Mouse (Mus musculus) liver (tissue): ENCODE data around the gene Zbtb49.

Experiments used
- DNase-seq: peaks from one replicate; pipeline ENCODE4 v3.0.0-alpha.2; 2020; ENCODE audit warnings: mixed read lengths

Zbtb49 gene

DNA sequence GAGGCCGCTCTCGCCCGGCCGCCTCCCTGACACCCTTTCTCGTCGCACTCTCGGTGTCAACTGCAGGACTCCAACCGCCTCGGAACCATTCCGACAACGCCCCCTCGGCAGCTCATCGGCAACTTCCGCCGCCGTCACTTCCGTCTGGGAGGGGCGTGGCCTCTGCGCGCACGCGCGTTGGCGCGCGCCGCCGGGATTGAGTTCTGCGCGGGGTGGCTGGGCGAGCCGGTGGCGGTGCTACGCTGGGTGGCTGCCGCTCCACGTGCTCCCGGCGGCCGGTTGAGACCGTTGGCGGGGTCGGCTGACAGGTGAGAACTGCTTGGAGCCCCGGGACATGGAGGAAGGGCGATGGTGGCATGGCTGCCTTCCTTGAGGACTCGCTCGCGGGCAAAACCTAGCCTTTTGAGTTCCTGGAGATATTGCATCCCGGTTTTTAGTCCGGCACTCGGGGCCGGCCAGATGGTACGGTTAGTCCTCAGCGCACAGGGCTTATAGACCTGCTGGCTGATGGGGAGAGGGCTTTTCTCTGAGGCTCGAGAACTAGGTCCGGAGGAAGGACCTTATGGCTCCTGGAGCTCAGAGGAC lies at the start of gene Zbtb49, which contains the start of gene Lyar:
Gene Zbtb49, minus strand, starts transcription at position 130 of the 585 bp plus-strand sequence.
Gene Lyar, plus strand, starts transcription at position 143 of the 585 bp plus-strand sequence.
- peak; percentile 94 for DNase-seq

DNA sequence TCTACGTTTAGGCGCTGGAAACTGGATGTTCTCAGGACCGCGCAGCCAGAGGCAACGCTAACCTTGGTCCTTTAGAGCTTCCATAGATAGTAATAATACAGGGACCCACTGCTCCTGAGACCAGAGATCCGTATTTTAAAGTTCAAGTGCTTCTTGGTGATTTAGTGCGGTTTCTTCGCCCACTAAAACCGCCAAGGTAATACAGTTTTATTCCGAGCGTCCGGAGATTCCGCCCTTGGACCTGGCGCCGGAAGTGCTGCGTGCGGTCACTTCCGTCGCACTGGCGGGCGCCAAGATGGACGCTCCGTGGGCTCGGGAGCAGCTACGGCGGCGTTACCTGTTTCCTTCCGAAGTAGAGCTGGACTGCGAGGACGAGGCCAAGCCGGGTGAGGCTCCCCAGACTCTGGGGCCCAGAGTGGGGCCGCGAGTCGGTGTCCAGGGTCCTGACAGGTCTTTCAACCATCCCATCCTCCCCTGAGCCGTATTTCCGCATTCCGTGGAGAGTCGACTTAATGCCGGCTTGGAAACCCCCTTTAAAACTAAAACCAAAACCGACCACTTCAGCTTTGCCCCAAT lies 39.9 kb upstream of the Zbtb49 start, which contains the start of gene Tmem128:
Gene Tmem128, plus strand, starts transcription at position 79 of the 576 bp plus-strand sequence.
- DNase-seq, result peak; percentile 71

DNA sequence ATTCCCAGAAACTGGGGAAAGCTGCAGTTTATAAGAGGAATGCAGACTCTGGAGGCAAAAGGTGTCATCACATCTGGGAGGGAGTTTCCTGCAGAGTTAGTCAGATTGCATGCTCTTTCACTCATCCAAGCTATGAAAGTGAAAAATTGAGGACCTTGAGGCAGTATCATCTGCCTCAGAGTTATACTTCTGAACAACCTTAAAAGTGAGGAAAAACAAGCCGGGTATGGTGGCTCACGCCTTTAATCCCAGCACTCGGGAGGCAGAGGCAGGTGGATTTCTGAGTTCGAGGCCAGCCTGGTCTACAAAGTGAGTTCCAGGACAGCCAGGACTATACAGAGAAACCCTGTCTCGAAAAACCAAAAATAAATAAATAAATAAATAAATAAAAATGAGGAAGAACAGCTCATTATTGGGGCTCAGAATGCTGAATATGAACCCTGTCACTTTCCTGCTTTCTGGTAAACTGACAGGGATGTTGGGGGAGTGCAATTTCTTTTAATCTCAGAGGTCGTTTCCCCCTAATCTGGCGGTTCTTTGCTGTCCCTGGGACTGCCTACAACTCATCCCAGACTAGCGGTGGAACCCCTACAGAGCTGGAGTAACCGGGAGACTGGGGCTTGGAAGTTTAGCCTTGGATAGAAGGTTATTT lies 39.3 kb upstream of the Zbtb49 start:
- no peak for DNase-seq

DNA sequence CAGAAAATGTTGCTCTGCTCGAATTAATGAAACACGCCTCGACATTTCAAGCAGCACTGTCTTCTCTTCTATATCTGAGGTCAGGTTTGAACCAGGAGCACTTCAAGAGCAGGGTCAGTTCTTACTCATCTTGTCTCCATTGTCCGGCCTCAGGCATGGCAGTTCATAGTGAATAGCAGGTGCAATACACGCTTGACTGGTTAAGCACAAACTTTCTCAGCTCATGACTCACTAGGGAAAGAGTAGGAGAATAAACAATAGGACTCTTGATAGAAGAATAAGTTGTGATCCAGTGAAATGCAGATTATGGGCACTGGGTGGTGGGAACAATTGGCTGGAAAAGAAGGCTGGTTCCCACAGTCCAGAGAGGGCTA lies 38.5 kb upstream of the Zbtb49 start:
- no peak for DNase-seq

DNA sequence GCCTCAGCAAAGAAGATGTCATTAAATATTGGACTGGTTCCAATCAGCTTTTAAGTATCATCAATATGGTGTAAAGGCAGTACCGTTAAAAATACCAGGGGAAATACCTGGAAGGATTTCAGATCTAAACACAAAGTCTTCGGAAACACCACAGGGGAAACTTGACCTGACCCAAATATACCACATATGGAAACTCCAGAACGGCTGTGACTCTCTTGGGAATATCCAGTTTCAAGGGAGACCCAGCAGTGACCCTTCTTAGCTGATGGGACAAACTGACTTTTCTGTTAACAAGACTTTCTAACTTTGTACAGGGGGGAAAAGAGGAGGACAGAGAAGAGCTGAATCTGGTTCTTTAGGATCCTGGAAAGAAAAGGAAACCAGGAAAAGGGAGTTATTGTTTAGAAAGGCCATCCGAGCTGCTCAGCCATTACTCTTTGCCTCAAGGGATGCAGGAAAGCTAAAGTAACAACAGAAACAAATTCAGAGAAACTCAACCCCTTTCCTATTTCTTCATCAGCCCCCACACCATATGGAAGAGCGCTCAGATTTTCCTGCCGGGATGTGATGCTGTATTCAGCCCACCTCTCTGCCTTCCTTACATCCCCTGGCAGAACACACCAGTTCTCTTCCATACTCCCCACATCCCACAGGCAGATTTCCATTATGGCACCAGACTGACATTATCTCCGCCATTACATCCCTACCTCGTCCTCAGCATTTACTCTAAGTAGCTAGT lies 37.9 kb upstream of the Zbtb49 start:
- DNase-seq, result no peak

DNA sequence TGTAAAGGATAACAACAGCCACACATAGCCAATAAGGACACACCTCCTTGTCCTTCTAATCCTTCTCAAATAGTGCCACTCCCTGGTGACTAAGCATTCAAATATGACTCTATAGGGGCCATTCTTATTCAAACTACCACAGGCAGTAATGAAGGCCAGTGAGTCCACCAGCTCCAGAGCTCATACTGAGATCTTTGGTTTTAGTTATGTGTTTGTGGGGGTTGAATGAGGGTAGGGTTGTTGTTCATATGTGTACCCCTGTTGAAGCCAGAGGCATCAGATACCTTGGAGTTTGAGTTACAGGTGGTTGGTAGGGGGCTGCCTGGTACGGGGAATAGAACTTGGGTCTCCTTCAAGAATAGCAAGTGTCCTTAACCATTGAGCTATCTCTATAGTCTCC lies 36.3 kb upstream of the Zbtb49 start:
- no peak for DNase-seq

DNA sequence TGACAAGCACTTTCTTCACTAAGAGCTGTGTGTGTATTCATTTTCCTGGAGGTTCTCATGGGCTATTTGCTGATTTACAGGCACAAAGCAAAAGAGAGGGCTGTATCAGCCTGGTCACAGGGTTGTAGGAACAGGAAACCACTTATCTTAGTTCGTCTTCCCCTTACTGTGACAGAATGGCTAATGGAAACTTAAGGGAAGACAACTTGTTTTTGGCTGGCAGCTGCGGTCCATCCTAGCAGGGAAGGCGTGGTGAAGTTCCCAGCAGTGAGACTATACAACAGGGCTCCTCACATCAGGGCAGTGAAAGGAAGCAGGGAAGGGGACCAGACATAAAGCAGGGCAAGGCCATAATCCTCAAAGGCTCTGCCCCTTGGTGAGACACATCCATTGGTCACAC lies 35.4 kb upstream of the Zbtb49 start:
- DNase-seq, result no peak

DNA sequence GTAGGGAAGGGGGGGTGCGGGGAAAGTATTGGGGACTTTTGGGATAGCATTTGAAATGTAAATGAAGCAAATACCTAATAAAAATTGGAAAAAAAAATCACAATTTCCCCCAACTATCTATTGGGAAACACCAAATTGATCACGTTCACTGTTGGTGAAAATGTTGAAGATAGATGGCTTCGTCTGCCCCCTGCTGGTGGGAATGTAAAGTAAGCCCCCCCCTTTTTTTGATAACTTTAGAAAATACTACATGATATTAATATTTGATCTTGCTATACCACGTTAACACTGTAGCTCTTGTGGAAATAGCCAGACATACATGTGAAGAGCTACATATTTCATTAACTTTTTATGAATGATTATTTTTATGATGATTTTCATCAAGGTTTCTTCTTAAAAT lies 34.9 kb upstream of the Zbtb49 start:
- no peak for DNase-seq

DNA sequence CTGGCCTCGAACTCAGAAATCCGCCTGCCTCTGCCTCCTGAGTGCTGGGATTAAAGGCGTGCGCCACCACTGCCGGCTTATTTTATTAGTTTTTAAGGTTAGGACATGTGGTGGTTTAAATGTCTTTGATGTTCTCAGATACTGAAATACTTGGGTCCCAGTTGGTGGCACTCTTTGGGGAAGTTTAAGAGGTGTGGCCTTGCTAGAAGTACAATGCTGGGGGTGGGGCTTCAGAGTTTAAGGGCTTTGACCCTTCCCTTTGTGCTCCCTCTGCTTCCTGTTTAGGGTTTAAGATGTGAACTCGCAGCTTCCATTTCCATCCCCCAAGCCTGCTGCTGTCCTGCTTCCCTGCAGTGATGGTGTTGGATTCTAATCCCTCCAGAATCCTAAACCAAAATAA lies 21.7 kb upstream of the Zbtb49 start:
- no peak for DNase-seq

DNA sequence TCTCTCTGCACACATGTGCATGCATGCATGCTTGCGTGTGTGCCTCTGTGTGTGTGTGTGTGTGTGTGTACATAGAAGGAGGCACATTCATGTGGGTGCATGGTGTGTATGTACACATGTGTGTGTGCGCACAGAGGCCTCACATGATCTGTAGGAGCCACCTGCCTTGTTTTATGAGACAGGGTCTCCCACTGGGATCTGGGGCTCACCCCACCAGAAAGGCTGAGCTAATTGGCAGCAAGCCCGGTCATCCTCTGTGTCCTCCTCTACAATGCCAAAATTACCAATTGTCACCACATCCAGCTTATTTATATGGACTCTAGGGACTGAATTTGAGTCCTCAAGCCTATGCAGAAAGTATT lies 21.2 kb upstream of the Zbtb49 start:
- no peak for DNase-seq

DNA sequence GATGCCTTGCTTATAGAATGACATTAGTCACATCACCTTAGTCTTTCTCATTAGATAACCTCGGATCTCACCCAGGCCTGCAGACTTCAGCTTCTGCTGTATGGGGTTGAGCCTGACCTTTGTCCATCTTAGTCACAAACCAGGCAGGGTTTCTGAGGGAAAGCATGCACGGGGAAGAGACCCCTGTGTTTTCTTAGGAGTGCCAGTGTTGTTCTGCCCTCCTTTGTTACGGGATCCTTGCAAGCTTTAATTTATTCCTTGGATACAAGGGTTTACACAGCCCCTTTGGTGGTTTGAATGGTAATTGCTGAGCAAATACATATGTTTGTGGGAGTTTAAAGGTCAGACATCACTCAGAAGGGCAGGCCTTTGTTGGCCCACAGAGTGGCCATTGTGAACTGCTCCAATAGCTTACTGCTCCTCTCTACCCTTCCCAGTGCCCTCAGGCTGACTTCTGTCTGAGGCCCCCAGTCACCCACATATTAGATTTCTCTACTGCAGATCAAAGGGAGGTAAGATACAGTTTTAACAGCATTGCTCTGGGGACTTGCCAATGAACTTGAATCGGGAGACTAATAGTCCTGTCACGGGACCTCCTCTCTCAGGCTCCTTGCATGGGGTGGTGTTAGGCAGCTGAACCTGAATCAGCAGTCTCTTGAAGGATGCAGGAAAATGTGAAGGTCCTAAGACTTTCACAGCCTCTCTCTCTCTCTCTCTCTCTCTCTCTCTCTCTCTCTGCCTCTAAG lies 20.6 kb upstream of the Zbtb49 start:
- DNase-seq, result no peak

DNA sequence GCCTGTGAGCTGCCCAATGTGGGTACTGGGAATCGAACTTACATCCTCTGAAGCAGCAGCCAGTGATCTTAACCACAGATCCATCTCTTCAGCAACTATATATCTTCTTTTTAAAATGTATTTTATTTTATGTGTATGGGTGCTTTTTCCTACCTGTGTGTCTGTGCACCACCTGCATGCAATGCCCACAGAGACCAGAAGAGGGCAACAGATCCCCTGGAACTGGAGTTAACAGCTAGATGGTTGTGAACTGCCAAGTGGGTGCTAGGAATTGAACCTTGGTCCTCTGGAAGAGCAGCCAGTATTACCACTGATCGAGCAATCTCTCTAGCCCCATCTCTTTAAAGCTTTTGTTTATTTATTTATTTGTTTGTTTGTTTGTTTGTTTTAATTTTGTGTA lies 16.4 kb upstream of the Zbtb49 start:
- DNase-seq, result peak; percentile 16

DNA sequence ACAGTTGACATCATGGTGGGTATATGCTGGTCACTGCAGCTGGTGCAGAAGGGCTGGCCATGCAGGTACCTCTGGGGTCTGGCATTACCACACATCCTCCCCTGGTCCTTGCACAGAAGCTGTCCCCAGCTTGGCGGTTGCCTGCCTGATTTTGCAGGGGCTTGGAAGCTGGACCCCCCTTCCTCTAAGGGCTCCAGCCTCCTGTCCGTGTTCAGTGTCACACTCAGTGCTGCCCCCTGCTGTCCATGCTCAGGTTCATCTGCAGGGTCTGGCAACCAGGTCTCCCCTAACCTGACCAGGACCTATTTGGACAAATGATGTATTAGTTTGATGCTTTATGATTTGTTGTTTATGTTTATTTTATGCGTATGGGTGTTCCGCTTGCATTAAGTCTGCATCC lies 15.2 kb upstream of the Zbtb49 start:
- DNase-seq, result peak; percentile 64

DNA sequence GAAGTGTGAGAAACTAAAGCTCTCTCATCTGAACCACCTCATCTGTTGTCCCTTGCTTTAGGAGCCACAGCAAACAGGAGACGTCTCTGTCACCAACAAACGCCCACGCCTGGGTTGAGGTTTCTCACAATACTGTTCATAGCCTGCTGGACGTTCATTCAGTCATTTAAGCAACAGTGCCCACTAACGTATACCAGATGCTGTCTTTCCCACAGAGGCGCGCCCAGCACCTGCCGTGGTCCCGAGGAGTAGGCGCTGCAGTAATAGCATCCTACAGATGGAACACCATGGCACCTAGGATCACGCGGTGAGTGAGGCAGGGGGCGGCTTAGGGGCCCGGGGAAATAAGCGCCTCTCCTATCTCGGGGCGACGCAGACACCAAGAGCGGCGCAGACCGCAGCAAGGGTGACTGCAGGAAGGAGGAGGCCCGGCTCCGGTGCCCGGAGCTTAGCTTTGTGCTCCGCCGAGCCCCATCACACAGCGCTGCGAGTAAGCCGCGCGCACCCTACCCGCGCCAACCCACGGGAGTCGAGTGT lies 418 bp downstream of the Zbtb49 start:
- DNase-seq, result no peak

DNA sequence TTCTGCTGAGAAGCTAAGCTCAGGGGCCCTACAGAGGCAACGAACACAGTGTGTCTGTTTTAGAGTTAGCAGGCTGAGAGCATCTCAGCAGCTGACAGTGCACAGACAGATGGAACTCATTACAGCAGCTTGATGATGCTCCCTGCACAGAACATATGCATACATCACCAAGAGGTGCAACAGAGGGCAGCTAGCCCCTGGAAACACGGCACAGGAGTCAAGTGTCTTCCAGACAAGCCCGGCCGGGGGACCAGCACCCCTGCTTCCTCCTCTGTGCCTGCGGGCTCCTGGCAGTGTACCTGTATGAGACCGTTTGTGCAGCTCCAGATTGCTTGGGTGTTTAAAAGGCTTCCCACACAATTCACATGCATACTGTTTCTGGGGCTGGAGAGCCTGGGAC lies 7.2 kb downstream of the Zbtb49 start:
- DNase-seq, result no peak

DNA sequence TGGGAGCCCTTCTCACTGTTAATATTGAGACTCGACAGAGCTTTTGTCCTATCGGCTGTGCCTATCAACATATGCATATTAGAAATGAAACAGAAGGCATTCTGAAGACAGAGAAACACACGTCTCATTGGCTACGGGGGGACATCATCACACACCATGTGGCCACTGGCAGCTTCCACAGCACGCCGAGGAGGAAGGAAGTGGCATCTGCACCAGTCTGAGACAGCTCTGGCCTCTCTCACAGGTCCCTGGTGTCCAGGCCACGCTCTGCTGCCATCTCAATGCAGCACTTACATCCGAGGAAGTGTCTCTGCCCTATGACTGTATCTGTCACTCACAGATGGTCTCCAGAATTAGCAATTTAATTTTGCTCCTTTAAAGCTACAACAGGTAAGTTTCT lies 8.6 kb downstream of the Zbtb49 start:
- DNase-seq, result no peak

DNA sequence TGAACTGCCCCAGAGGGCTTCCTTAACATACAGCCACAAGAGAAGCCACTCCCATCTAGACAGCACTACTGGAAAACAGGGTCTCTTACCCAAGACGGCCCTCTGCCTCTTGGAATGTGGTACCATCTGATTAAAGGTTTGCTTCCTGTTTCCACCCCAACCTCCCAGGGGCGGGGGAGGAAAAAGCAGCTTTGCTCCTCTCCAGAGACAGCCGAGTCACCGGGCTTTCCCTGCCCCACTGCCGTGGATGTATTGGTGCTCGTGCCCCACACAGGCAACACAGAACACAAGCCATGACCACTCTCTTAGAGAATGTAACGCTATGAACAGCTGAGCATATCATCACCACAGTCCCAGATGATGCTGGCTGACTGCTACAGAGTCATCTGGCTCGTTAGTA lies 11.3 kb downstream of the Zbtb49 start:
- DNase-seq, result no peak

DNA sequence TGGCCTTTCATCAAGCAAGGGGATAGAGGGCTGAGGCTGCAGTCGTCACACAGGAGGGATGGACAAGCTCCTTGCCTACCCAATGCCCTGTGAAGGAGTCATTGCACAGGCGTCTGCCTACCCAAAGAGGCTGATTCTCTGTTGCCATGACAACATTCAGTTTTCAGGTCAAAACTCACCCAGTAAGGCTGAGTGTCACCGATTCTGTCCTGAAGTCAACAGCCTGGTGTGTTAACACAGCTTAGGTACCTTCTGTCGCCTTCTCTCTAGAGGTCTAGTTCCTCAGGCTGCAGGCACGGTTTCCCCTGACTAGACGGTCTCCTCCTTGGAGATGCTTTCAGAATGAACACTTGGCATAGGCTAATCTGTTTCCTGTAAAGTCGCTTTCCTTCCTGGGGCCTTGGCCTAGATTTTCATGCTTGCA lies 14.9 kb downstream of the Zbtb49 start:
- DNase-seq, result no peak

DNA sequence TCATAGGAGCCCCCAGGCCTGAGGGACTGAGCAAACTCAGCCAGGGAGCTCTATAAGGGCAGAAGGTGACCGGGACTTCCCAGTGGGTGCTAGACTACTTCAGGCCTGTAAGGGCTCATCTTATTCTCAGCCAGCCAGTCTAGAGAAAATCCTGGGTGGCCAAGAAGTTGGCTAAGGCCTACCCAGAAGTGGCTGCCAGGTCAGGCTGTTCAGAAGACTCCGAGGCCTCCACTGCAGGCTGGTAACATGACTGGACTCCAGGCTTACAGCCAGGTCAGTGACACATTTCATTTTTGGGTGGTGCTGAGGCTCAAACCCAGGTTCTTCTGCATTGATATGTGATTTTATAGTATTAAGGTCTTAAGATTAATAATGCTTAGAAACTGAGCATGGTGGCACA lies 20.6 kb downstream of the Zbtb49 start:
- no peak for DNase-seq

DNA sequence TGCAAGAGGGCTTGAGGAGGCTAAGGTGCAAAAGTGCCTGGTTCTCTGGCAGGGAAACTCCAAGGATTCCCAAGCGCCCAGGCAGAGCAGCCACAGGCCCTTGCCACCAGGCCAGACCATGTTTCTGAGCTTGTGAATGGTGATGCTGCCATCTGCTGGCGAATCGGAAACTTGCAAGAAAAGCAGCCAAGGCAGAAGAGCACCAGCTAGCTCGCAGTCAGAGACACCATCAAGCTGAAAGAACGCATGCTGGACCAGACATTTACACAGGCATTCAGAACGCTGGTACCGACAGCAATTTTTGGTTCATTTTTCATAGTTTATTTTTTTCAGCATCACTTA lies 22.8 kb downstream of the Zbtb49 start:
- DNase-seq, result peak; percentile 78

DNA sequence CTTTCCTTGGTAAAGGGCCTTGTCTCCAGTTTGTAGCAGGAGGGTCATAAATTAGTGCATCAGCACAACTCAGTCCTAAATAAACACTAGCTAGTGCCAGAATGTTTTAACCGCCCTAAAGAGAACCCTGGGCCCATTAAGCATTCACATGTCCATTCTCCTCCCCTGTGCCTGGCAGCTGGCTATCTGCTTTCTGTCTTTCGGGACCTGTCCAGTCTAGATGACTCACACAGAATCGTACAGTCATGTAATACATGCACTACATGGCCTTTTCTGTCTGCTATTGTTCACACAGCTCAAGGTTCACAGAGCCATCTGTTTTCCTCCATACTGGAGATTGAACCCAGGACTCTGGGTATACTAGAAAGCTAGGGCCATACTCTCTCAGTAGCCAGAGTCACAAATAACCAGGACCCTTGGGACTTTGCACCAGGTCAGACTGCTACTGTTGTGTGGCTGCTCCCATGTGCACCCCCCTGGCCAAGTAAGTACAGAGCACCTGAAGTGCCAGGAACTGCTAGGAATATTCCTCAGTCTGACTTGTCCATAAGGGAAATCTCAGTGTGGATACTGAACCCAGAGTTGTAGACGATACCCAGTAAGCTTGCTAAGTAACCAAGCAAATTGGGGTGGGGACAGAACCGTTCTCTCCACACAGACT lies 23.3 kb downstream of the Zbtb49 start:
- DNase-seq, result no peak

DNA sequence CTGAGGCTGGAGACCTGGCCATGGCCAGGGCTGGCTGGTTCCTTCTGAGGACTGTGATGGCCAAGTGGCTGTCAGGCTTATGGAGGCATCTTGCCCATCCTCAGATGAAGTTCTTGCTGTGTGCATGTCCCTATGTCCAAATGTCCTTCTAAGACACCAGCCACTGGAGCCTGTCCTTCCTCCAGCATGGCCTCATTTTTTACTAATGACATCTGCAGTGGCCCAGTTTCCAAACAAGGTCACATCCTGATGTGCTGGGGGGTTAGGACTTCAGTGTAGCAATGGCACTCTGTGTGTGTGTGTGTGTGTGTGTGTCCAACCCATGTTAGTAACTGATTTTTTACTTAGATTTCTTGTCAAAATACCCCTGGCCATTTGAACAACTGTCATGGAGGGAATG lies 24.3 kb downstream of the Zbtb49 start:
- DNase-seq, result no peak
